Mouse (Mus musculus): ENCODE measurements at regions not wholly inside any gene's neighbourhood (a gene's known extent, or its start where the extent isn't known, plus 50 kb on each side); places are given as distances from the start of the nearest gene placed in this dataset.

DNA sequence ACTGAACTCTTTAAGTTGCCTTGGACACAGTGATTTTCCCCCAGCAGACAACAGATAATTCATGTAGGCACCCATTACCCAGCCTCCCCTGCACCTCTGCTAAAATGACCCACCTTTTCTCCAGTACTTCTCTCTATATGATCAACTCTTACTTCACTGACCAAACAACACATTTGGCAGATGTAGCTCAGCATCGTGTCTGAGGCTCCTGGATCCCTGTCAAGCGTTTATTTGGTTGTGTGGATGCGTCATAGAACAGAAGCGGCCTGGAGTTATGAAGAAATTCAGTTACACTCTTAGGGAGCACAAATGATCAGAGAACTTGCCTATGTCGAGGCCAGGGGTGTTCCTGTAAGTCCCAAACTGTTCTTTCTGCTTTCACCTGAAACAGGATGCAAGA lies 182.5 kb upstream of the Klf3 start:
- TF ChIP-seq MAFK (IDR thresholded peaks at IDR 0.05; ENCODE audit: borderline replicate concordance, low read depth, low read length) (no peak), CTCF (IDR thresholded peaks at IDR 0.05 in 2 of 3, conservative IDR thresholded peaks at IDR 0.05 in 1 of 3; ENCODE audit: control insufficient read depth in 1 of 3, insufficient read depth in 1 of 3, low read depth in 2 of 3, low read length in 3 of 3, poor library complexity in 1 of 3, severe bottlenecking in 1 of 3) (no peak), POLR2A (IDR thresholded peaks at IDR 0.05; ENCODE audit: control insufficient read depth in 1 of 2, insufficient read depth in 1 of 2, low read depth in 1 of 2, low read length in 2 of 2, poor library complexity in 1 of 2) (no peak), MYC (IDR thresholded peaks at IDR 0.05; ENCODE audit: low read depth, low read length) (no peak)

Measured in MEL (cell line).